Mouse (Mus musculus) erythroblast, adult 5-6 weeks (primary cell): ENCODE results near the gene Npcd. TPM values are rescaled to one million over a fixed set of nuclear protein-coding genes. Genes with fewer than 3 reads are reported as not detected.

Experiments used
- ATAC-seq: replicated peaks from 2 replicates; pipeline ENCODE4 v1.8.0; 2016; ENCODE audit warnings: moderate number of reproducible peaks, mild to moderate bottlenecking, moderate TSS enrichment, inconsistent platforms; ENCODE audit not compliant: poor library complexity, low FRiP score, severe bottlenecking
- total RNA-seq, 2 experiments: library from RNA; stranded (forward) in 1 of 2; stranded (reverse) in 1 of 2; fragments of 150-400 nt in 1 of 2; fragments of 200-764, 138-1000 nt in 1 of 2; gene quantifications; 2 replicates each; pipeline versions ENCODE4 v1.2.3 to v1.2.4; 2015 to 2017; ENCODE audit warnings: low replicate concordance in 2 of 2

Npcd gene
- total RNA-seq, 2 experiments from 2014 or later: 0.34 TPM; not detected in 1

- ATAC-seq: peak; percentile 98
Observed at GRCm38 (mm10) chr15:79774117-79775027, 59.7 kb downstream of the Npcd start.

DNA sequence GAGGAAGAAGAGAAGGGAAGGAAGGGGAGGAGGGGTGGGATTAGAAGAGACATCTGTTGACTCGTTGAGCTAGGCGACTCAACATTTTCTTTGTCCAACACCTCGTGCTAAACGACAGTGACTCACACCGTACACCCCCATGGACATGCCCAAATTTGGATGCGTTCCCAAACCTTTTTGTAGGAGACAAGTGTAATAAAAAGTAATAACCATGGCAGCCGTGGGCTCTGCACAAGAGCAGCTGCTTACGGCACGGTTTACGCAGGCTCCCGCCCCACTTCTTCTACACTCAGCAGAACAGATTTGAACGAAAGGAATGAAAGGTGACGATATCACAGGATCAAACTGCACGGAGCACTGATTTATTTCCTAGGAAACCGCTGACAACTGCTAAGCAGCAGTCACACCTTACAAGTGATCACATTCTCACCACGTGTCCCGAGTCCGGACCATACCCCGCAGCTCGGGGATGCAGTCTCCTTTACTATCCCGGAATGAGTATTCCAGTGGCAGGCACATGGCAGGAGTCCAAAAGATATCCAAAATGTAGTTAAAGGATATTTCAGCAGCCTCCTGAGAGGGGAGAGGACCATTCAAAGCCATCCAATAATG, 63.3 kb downstream of the Npcd start:
- no peak for ATAC-seq

- ATAC-seq: no peak
Observed at GRCm38 (mm10) chr15:79768302-79768701, 65.7 kb downstream of the Npcd start.

GRCm38 (mm10) chr15:79767327-79767961, 66.6 kb downstream of the Npcd start:
- ATAC-seq: no peak

GRCm38 (mm10) chr15:79766586-79767071, 67.4 kb downstream of the Npcd start:
- ATAC-seq: no peak

DNA sequence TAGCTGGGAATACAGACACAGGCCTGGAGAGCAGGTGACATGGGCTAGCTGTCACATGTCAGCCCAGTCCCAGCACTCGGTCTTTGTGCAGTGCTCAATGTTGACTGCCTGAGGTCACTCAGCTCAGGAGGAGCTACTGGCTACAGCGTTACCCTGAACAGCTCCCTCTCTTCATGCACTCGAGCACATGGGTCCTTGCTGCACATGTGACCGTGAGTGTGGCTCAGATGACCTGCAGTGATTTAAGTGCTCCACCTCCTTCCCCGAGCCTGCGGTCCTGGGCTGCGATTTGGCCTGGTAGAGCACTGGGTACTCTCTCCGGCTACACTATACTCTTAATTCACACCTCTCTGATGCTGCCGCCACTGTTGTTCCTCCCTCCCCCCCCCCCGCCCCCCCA, 67.9 kb downstream of the Npcd start:
- no peak for ATAC-seq

DNA sequence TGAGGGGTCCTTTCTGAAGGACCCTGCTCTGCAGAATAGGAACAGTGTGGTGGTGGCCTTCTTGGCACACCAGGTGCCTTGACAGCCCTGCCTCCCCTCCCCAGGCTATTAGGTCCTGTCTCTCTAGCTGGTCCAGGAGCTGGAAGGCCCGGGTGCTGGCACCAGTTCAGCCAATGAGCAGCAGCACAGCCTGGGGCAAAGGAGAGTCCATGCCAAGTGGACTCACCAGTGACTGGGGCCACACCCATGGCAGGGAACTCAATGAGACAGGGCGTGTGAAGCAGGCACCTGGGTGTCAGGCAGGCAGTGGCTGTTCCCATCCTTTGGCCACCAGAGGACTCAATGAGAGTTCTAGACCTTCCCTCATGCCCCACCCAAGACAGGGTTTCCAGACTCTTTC, 68.7 kb downstream of the Npcd start:
- ATAC-seq: no peak

- no peak for ATAC-seq
Observed at GRCm38 (mm10) chr15:79764539-79765267, 69.3 kb downstream of the Npcd start.

DNA sequence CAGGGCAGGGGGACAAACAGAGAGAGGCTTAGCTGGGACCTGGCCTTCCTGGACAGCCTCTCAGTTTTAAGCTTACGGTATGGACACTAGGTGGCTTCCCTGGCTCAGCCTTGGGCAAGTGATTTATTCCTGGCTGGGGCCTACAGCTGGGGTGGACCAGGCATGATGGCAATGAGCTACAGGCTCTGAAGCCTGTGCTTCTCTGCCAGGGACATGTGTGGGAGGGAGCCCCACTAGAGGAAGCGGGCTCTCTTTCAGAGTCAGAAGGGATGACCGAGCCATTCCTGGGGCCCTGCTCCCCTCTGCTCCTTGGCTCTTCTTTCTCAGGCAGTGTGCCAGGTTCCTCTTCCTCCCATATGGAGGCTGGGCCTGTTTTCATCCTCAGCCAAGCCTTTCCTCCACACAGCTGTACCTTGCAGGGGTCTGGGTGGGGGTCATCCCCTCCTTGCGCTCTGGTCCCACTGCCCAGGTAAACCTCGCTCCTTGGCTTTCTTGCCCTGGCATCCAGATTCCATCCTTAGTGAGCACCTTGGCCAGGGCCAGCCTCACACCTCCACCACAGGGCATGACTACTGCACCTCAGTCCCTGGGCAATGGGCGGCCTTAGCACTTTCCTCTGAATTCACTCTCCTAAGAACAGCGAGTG, 70.3 kb downstream of the Npcd start:
- ATAC-seq: no peak

- ATAC-seq: no peak; the same call in 1 of the 2 replicates
Observed at GRCm38 (mm10) chr15:79763001-79763400, 71.0 kb downstream of the Npcd start.

- ATAC-seq: no peak
Observed at GRCm38 (mm10) chr15:79760956-79761355, 73.1 kb downstream of the Npcd start.

- no peak for ATAC-seq
Observed at GRCm38 (mm10) chr15:79757118-79757517, 76.9 kb downstream of the Npcd start.

GRCm38 (mm10) chr15:79755977-79756625, 77.9 kb downstream of the Npcd start:
- ATAC-seq: no peak

- no peak for ATAC-seq
Observed at GRCm38 (mm10) chr15:79755176-79755575, 78.9 kb downstream of the Npcd start.

GRCm38 (mm10) chr15:79753873-79754272, 80.2 kb downstream of the Npcd start:
- no peak for ATAC-seq

DNA sequence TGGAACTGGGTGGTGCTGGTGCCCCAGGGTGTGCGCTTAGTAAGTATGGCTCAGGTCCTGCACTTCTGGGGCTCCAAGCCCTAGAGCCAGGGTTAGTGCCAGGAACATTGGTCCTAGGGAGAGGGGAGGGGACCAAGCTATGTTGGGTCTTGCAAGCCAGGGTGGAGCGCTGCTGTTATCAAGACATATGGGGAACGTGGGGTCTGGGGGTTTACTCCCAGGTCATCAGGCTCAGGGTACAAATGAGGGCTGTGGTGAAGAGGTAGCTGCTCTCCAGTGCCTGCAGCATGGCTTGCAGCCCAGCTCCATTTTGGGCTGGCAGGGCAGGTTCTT, 80.7 kb downstream of the Npcd start:
- peak; percentile 31; the same call in 1 of the 2 replicates for ATAC-seq

DNA sequence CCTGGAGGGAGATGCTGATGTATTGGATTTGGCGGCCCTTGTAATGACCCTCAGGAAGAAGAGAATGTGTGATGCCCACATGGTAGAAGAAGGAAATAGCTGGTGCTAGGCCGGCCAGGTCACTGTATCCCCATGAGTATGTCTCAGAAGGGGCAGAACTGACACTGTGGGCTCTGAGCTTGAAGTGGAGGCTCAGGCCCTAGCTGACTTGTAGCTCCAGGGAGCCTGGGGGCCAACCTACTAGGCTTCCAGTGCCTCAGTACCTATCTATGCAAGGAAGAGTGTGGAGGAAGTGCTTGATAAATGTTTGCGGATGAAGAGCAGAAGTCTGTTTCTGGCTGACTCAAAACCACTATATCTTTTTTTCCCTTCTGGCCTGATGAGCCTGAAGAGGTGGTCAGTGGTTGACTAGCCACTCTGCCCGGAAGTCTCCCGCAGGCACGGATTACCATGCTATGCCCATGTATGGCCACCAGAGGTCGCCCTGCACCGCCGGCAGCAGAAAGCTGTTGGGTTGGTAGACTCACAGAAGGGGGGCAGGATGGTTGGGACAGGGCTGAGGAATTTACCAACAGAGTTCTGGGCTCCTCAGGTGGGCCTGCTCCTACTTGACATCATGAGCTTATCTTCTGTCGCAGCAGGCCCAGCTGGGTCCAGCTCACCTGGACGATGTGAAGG, 81.2 kb downstream of the Npcd start:
- peak; percentile 77 for ATAC-seq

DNA sequence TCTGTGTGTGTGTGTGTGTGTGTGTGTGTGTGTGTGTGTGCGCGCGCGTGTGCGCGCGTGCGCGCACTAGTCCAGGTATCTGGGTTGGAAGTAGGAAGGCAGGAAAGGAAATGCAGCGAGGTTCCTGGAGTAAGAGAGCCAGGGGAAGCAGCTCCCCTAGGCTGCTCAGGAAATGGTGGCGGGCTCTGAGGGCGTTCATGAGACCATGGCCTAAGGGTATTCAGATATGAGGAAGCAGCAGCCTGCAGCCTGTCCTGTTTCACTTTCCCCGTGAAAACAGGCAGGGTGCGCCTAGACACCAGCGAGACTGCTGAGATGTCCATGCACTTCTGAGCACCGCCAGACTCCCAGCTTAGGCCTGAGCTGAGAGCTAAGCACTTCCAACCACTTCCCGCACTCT, 82.3 kb downstream of the Npcd start:
- no peak for ATAC-seq

- no peak for ATAC-seq
Observed at GRCm38 (mm10) chr15:79750266-79750665, 83.8 kb downstream of the Npcd start.
